Mouse (Mus musculus): Measurements from ENCODE around the gene Prima1.

Gene Prima1

GRCm38 (mm10) chr12:103155406-103155805 lies 86.5 kb downstream of the Prima1 start:
- no peak for DNase-seq (ENCODE audit: low spot score in 2 of 2)

GRCm38 (mm10) chr12:103154927-103155326 lies 87.0 kb downstream of the Prima1 start:
- DNase-seq (ENCODE audit: low spot score in 2 of 2) = no peak

GRCm38 (mm10) chr12:103150247-103150646 lies 91.7 kb downstream of the Prima1 start:
- DNase-seq (ENCODE audit: low spot score in 2 of 2) = no peak
